Mouse (Mus musculus) ES-Bruce4 (cell line): ENCODE data around the gene Exoc2. TPM values are rescaled to one million over a fixed set of nuclear protein-coding genes. Genes with fewer than 3 reads are reported as not detected.

ENCODE experiments used
- H3K27ac ChIP-seq: 2 replicates; pipeline ENCODE4 v1.5.1; 2012; ENCODE audit warnings: low read length, inconsistent platforms; ENCODE audit not compliant: insufficient read depth
- H3K27me3 ChIP-seq: 2 replicates; pipeline ENCODE4 v1.6.1; 2012; ENCODE audit warnings: mild to moderate bottlenecking, low read length, inconsistent platforms; ENCODE audit not compliant: control insufficient read depth, poor library complexity, insufficient read depth, severe bottlenecking
- H3K36me3 ChIP-seq: 2 replicates; pipeline ENCODE4 v1.6.1; 2012; ENCODE audit warnings: inconsistent platforms, mild to moderate bottlenecking, low read length, moderate library complexity; ENCODE audit not compliant: control insufficient read depth, poor library complexity, insufficient read depth, severe bottlenecking
- H3K4me1 ChIP-seq: one replicate; pipeline ENCODE4 v1.8.1; 2011; ENCODE audit warnings: low read length; ENCODE audit not compliant: control insufficient read depth, insufficient read depth
- H3K4me3 ChIP-seq: 2 replicates; pipeline ENCODE4 v1.5.1; 2011; ENCODE audit warnings: low read depth, mild to moderate bottlenecking, low read length
- H3K9ac ChIP-seq: 2 replicates; pipeline ENCODE4 v1.6.1; 2012; ENCODE audit warnings: low read depth, mild to moderate bottlenecking, inconsistent platforms; ENCODE audit not compliant: poor library complexity, severe bottlenecking
- H3K9me3 ChIP-seq: replicated peaks from 2 replicates; pipeline ENCODE4 v1.6.1; 2012; ENCODE audit warnings: mild to moderate bottlenecking, low read length, inconsistent platforms; ENCODE audit not compliant: control insufficient read depth, poor library complexity, insufficient read depth, severe bottlenecking
- CTCF ChIP-seq: IDR thresholded peaks from one replicate; pipeline ENCODE4 v1.8.1; 2011; ENCODE audit warnings: low read depth, low read length
- EP300 ChIP-seq: IDR thresholded peaks from 2 replicates; pipeline ENCODE4 v1.6.1; 2011; ENCODE audit warnings: low read depth, low read length; ENCODE audit not compliant: insufficient read depth
- POLR2A ChIP-seq: IDR thresholded peaks from one replicate; pipeline ENCODE4 v1.8.1; 2011; ENCODE audit warnings: low read length; ENCODE audit not compliant: insufficient read depth
- polyA plus RNA-seq: library from polyadenylated mRNA; stranded (reverse); fragments of >200 nt; gene quantifications from 2 replicates; pipeline ENCODE4 v1.2.4, GENCODE M21; 2011; ENCODE audit warnings: low read depth; ENCODE audit not compliant: missing spikeins, insufficient read depth, insufficient read length

Gene Exoc2
- polyA plus RNA-seq, 1 experiment, result 41.2 TPM

GRCm38 (mm10) chr13:30850736-30851135 lies 123.2 kb downstream of the Exoc2 start:
- H3K9me3 ChIP-seq, result no peaks in the 10 kb centered on the region
- TF ChIP-seq EP300 (no peak), CTCF (no peak), POLR2A (no peak)
- no peaks in the 10 kb centered on the region for H3K4me1 ChIP-seq
- no peak overlapping the region for H3K4me3 ChIP-seq
- 0 out of 2 replicates have a peak, but pooled peaks cover under 1% of the 10 kb centered on the region for H3K36me3 ChIP-seq
- no peaks in the 10 kb centered on the region for H3K27me3 ChIP-seq
- H3K9ac ChIP-seq, result no peak overlapping the region
- no peak overlapping the region for H3K27ac ChIP-seq

- H3K36me3 ChIP-seq, result no peaks in the 10 kb centered on the region
- no peaks in the 10 kb centered on the region for H3K9me3 ChIP-seq
- no peaks in the 10 kb centered on the region for H3K4me1 ChIP-seq
- no peak overlapping the region for H3K4me3 ChIP-seq
- H3K27me3 ChIP-seq, result no peaks in the 10 kb centered on the region
- no peak overlapping the region for H3K27ac ChIP-seq
- H3K9ac ChIP-seq, result no peak overlapping the region
- TF ChIP-seq POLR2A (no peak), EP300 (no peak)
These were observed 125.9 kb downstream of the Exoc2 start for GRCm38 (mm10) chr13:30848001-30848400.

- Histone ChIP-seq H3K36me3 (no peaks in the 10 kb centered on the region; the same call in 1 of the 2 replicates), H3K9ac (no peak overlapping the region), H3K9me3 (no peaks in the 10 kb centered on the region), H3K27ac (no peak overlapping the region), H3K27me3 (no peaks in the 10 kb centered on the region), H3K4me3 (no peak overlapping the region), H3K4me1 (no peaks in the 10 kb centered on the region)
- TF ChIP-seq POLR2A (no peak), CTCF (no peak), EP300 (no peak)
These were observed 127.4 kb downstream of the Exoc2 start for GRCm38 (mm10) chr13:30846506-30846905.

GRCm38 (mm10) chr13:30843049-30843448 lies 130.8 kb downstream of the Exoc2 start:
- Histone ChIP-seq H3K27me3 (no peaks in the 10 kb centered on the region), H3K9ac (no peak overlapping the region), H3K9me3 (no peaks in the 10 kb centered on the region), H3K4me3 (no peak overlapping the region), H3K27ac (no peak overlapping the region), H3K4me1 (no peaks in the 10 kb centered on the region), H3K36me3 (no peaks in the 10 kb centered on the region; the same call in 1 of the 2 replicates)
- TF ChIP-seq POLR2A (no peak), EP300 (no peak), CTCF (no peak)

- no peak overlapping the region for H3K27ac ChIP-seq
- no peak overlapping the region for H3K4me3 ChIP-seq
- no peaks in the 10 kb centered on the region for H3K9me3 ChIP-seq
- H3K27me3 ChIP-seq, result no peaks in the 10 kb centered on the region
- no peak overlapping the region for H3K9ac ChIP-seq
- H3K4me1 ChIP-seq, result no peaks in the 10 kb centered on the region
- TF ChIP-seq POLR2A, result no peak
- TF ChIP-seq CTCF, result no peak
- TF ChIP-seq EP300, result no peak
- no peaks in the 10 kb centered on the region; the same call in 1 of the 2 replicates for H3K36me3 ChIP-seq
These were observed 132.1 kb downstream of the Exoc2 start for GRCm38 (mm10) chr13:30841843-30842242.

- Histone ChIP-seq H3K27ac (no peak overlapping the region), H3K9ac (no peak overlapping the region), H3K36me3 (no peaks in the 10 kb centered on the region; the same call in 1 of the 2 replicates), H3K9me3 (no peaks in the 10 kb centered on the region), H3K4me3 (no peak overlapping the region), H3K4me1 (no peaks in the 10 kb centered on the region), H3K27me3 (no peaks in the 10 kb centered on the region)
- no peak for TF ChIP-seq EP300
These were observed 132.6 kb downstream of the Exoc2 start for GRCm38 (mm10) chr13:30841306-30841705.

- H3K27me3 ChIP-seq, result no peaks in the 10 kb centered on the region
- H3K27ac ChIP-seq, result no peak overlapping the region
- H3K4me3 ChIP-seq, result no peak overlapping the region
- no peaks in the 10 kb centered on the region for H3K9me3 ChIP-seq
- H3K9ac ChIP-seq, result no peak overlapping the region
- no peaks in the 10 kb centered on the region for H3K4me1 ChIP-seq
- TF ChIP-seq EP300, result no peak
- TF ChIP-seq CTCF, result no peak
- no peak for TF ChIP-seq POLR2A
- H3K36me3 ChIP-seq, result no peaks in the 10 kb centered on the region; the same call in 1 of the 2 replicates
These were observed 133.2 kb downstream of the Exoc2 start for GRCm38 (mm10) chr13:30840700-30841099.
